Mouse (Mus musculus): Measurements from ENCODE around the gene Ntrk3. TPM values are rescaled to one million over a fixed set of nuclear protein-coding genes. Genes with fewer than 3 reads are reported as not detected.
A peak's percentile ranks its signal among the peaks of the same experiment; 100 is the strongest.

Gene Ntrk3
- polyA plus RNA-seq, 1 experiment from 2014 or later: 12.3 TPM

DNA sequence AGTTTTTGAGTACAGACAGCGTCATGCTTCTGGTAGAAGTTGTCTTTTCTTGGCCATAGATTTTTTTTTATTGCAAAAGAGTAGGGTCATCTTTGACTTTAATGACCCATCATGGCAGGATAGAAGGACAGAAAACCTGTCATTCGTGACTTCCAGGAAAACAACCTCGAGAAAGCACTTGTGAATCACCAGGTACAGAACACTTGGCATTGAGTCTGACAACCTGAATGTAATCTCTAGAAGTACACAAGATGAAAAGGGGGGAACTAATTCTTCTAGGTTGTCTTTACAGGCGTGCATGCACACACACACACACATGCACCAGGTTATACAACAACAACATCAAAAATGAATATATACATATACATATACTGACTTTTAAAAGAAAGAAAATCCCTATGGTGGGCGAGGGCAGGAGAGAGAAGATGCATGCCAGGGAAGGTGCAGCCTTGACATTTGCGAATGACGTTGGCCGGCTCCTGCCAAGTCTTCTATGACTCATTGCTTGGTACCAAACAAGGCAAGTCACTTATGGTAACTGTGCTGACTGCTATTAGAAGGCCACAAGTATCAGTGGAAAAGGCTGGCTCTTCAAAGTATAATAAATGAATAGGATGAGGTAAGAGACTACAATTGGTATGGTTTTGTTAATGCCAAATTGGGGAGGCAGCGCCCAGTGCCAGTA, 217.4 kb downstream of the Ntrk3 start:
- Histone ChIP-seq H3K27ac (ENCODE audit: low read depth, low read length) (no peak overlapping the region), H3K27me3 (ENCODE audit: control insufficient read depth, insufficient read depth, low read length) (no peaks in the 10 kb centered on the region), H3K36me3 (ENCODE audit: control insufficient read depth, insufficient read depth, low read length) (no peaks in the 10 kb centered on the region), H3K4me3 (ENCODE audit: low read depth, low read length) (no peak overlapping the region), H3K4me2 (ENCODE audit: low read depth) (no peak overlapping the region), H3K4me1 (ENCODE audit: control insufficient read depth, insufficient read depth, low read length) (no peaks in the 10 kb centered on the region), H3K9me3 (ENCODE audit: control insufficient read depth, low read length) (no peaks in the 10 kb centered on the region), H3K9ac (ENCODE audit: low read length) (no peak overlapping the region)
- ATAC-seq (ENCODE audit: insufficient read depth, low FRiP score, low TSS enrichment) (no peak), DNase-seq (ENCODE audit: low spot score) (no peak)
- WGBS: 90% methylated on average over 9 of the region's 9 CpGs

GRCm38 (mm10) chr7:78519689-78520088, 218.1 kb downstream of the Ntrk3 start:
- Histone ChIP-seq H3K4me1 (ENCODE audit: control insufficient read depth, insufficient read depth, low read length) (no peaks in the 10 kb centered on the region), H3K27ac (ENCODE audit: low read depth, low read length) (no peak overlapping the region), H3K4me2 (ENCODE audit: low read depth) (no peak overlapping the region), H3K9ac (ENCODE audit: low read length) (no peak overlapping the region), H3K9me3 (ENCODE audit: control insufficient read depth, low read length) (no peaks in the 10 kb centered on the region), H3K27me3 (ENCODE audit: control insufficient read depth, insufficient read depth, low read length) (no peaks in the 10 kb centered on the region), H3K36me3 (ENCODE audit: control insufficient read depth, insufficient read depth, low read length) (no peaks in the 10 kb centered on the region), H3K4me3 (ENCODE audit: low read depth, low read length) (no peak overlapping the region)
- 85% methylated on average over 3 of the region's 3 CpGs for WGBS
- DNase-seq (ENCODE audit: low spot score) (no peak), ATAC-seq (ENCODE audit: insufficient read depth, low FRiP score, low TSS enrichment) (no peak)

DNA sequence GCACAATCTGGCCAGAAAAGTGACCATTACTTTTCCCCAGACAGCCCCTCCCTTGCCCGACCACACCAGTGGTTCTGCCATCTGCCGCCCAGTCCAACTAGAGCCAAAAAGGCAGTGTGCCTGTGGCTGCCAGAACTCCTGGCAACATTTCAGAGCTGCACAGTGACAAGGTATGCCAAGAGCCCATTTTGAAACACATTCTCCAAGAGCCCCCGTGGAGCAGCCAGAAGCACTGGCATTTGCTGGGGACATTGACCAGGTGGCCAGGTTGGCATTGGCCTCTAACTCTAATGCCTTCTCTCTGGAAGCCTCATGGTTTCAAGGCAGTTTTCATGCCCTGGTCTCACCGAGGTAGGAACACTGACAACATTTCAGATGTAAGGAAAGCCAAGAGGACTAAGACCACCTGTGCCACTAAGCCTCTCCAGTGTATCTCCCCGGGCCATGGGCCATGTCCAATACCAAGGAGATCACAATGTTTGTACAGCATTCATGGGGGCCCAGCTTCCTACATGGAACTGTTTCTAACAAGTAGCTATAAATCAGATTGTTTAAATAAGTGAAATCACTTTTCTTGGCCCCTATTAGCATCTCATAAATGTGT, 218.9 kb downstream of the Ntrk3 start:
- Histone ChIP-seq H3K4me1 (ENCODE audit: control insufficient read depth, insufficient read depth, low read length) (no peaks in the 10 kb centered on the region), H3K27ac (ENCODE audit: low read depth, low read length) (no peak overlapping the region), H3K9me3 (ENCODE audit: control insufficient read depth, low read length) (no peaks in the 10 kb centered on the region), H3K9ac (ENCODE audit: low read length) (no peak overlapping the region), H3K36me3 (ENCODE audit: control insufficient read depth, insufficient read depth, low read length) (no peaks in the 10 kb centered on the region), H3K4me3 (ENCODE audit: low read depth, low read length) (no peak overlapping the region), H3K4me2 (ENCODE audit: low read depth) (no peak overlapping the region), H3K27me3 (ENCODE audit: control insufficient read depth, insufficient read depth, low read length) (no peaks in the 10 kb centered on the region)
- WGBS: 91% methylated on average over 5 of the region's 5 CpGs
- ATAC-seq (ENCODE audit: insufficient read depth, low FRiP score, low TSS enrichment): no peak
- DNase-seq (ENCODE audit: low spot score): no peak

- DNase-seq (ENCODE audit: low spot score): no peak
- H3K9me3 ChIP-seq (ENCODE audit: control insufficient read depth, low read length): no peaks in the 10 kb centered on the region
Observed at GRCm38 (mm10) chr7:78515042-78515609, 222.7 kb downstream of the Ntrk3 start.

GRCm38 (mm10) chr7:78507032-78507611, 230.7 kb downstream of the Ntrk3 start:
- H3K4me2 ChIP-seq (ENCODE audit: low read depth): no peak overlapping the region
- H3K9ac ChIP-seq (ENCODE audit: low read length): no peak overlapping the region
- no peaks in the 10 kb centered on the region for H3K9me3 ChIP-seq (ENCODE audit: control insufficient read depth, low read length)
- H3K27me3 ChIP-seq (ENCODE audit: control insufficient read depth, insufficient read depth, low read length): no peaks in the 10 kb centered on the region
- no peak overlapping the region for H3K4me3 ChIP-seq (ENCODE audit: low read depth, low read length)
- ATAC-seq (ENCODE audit: insufficient read depth, low FRiP score, low TSS enrichment) (no peak), DNase-seq (ENCODE audit: low spot score) (no peak)
- H3K27ac ChIP-seq (ENCODE audit: low read depth, low read length): no peak overlapping the region
- no peaks in the 10 kb centered on the region for H3K4me1 ChIP-seq (ENCODE audit: control insufficient read depth, insufficient read depth, low read length)
- no peaks in the 10 kb centered on the region for H3K36me3 ChIP-seq (ENCODE audit: control insufficient read depth, insufficient read depth, low read length)
- 82% methylated on average over 2 of the region's 2 CpGs for WGBS

More at GRCm38 (mm10) chr7:78515042-78515609, 222.7 kb downstream of the Ntrk3 start:
- H3K9ac ChIP-seq (ENCODE audit: low read length): no peak overlapping the region
- H3K4me3 ChIP-seq (ENCODE audit: low read depth, low read length): no peak overlapping the region
- H3K4me1 ChIP-seq (ENCODE audit: control insufficient read depth, insufficient read depth, low read length): no peaks in the 10 kb centered on the region
- no peaks in the 10 kb centered on the region for H3K36me3 ChIP-seq (ENCODE audit: control insufficient read depth, insufficient read depth, low read length)
- no peaks in the 10 kb centered on the region for H3K27me3 ChIP-seq (ENCODE audit: control insufficient read depth, insufficient read depth, low read length)
- WGBS: 65% methylated on average over 7 of the region's 7 CpGs
- no peak for ATAC-seq (ENCODE audit: insufficient read depth, low FRiP score, low TSS enrichment)
- H3K27ac ChIP-seq (ENCODE audit: low read depth, low read length): no peak overlapping the region
- H3K4me2 ChIP-seq (ENCODE audit: low read depth): no peak overlapping the region

DNA sequence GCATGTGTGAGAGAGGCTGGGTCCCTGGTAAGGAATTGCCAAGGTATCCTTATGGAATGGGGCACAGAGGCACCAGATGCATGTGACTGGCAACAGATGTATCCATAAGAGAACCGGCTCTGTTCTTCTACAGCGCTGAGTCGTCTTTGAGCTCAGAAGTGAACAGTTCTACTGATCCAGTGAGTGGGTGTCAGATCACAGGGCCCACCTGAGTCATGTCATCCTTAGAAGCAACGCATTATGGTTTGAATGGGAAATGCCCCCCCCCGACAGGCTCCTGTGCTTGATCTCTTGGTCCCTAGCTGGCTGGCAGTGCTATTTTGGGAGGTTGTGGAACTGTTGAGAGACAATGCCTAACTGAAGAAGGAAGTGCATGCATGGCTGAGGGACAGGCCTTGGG, 236.9 kb downstream of the Ntrk3 start:
- ATAC-seq (ENCODE audit: insufficient read depth, low FRiP score, low TSS enrichment) (no peak), DNase-seq (ENCODE audit: low spot score) (no peak)
- no peaks in the 10 kb centered on the region for H3K36me3 ChIP-seq (ENCODE audit: control insufficient read depth, insufficient read depth, low read length)
- 90% methylated on average over 5 of the region's 5 CpGs for WGBS
- H3K4me3 ChIP-seq (ENCODE audit: low read depth, low read length): no peak overlapping the region
- no peak overlapping the region for H3K4me2 ChIP-seq (ENCODE audit: low read depth)
- H3K27ac ChIP-seq (ENCODE audit: low read depth, low read length): no peak overlapping the region
- H3K27me3 ChIP-seq (ENCODE audit: control insufficient read depth, insufficient read depth, low read length): no peaks in the 10 kb centered on the region
- no peak overlapping the region for H3K9ac ChIP-seq (ENCODE audit: low read length)
- H3K4me1 ChIP-seq (ENCODE audit: control insufficient read depth, insufficient read depth, low read length): no peaks in the 10 kb centered on the region
- H3K9me3 ChIP-seq (ENCODE audit: control insufficient read depth, low read length): no peaks in the 10 kb centered on the region

DNA sequence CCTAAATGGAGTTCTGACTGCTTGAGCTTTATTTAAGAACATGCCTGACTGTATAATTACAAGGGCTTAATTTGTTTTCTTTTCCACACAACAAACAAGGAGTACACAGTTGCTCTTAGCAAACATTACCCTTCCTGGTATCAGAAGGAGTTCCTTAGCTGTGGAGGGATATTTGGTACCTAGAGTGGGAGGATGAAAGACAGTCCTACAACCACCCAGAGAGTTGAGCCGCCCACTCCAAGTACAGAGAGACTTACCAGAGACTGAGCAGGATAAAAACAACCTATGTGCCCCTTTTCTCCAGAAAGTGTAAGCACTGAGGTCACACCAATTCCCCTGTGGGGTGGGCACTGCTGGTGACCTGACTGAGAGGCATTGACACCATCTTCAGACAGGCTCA, 237.8 kb downstream of the Ntrk3 start:
- H3K9me3 ChIP-seq (ENCODE audit: control insufficient read depth, low read length): no peaks in the 10 kb centered on the region
- 85% methylated on average over 1 of the region's 1 CpGs for WGBS
- no peak overlapping the region for H3K4me2 ChIP-seq (ENCODE audit: low read depth)
- no peaks in the 10 kb centered on the region for H3K4me1 ChIP-seq (ENCODE audit: control insufficient read depth, insufficient read depth, low read length)
- ATAC-seq (ENCODE audit: insufficient read depth, low FRiP score, low TSS enrichment) (no peak), DNase-seq (ENCODE audit: low spot score) (no peak)
- H3K27me3 ChIP-seq (ENCODE audit: control insufficient read depth, insufficient read depth, low read length): no peaks in the 10 kb centered on the region
- H3K4me3 ChIP-seq (ENCODE audit: low read depth, low read length): no peak overlapping the region
- H3K27ac ChIP-seq (ENCODE audit: low read depth, low read length): no peak overlapping the region
- no peaks in the 10 kb centered on the region for H3K36me3 ChIP-seq (ENCODE audit: control insufficient read depth, insufficient read depth, low read length)
- no peak overlapping the region for H3K9ac ChIP-seq (ENCODE audit: low read length)

DNA sequence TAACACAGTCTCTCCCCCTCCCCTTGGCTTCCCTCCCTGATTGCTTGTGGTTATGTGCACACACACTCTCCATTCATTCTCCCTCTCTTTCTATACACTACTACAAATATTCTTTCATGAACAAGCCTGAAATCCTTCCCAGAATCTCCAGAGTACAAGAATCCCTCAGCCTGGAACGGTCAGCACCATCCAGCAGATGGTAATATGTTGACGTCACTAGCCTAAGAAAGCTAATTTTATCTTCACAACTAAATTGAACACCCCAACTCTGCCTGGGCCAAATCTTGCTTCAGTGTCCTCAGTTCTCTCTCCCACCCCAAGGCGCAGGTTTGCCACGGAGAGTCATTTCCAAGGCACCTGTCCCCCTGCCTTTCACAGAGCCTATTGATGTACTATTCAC, 239.5 kb downstream of the Ntrk3 start:
- Histone ChIP-seq H3K27ac (ENCODE audit: low read depth, low read length) (no peak overlapping the region), H3K4me3 (ENCODE audit: low read depth, low read length) (no peak overlapping the region), H3K27me3 (ENCODE audit: control insufficient read depth, insufficient read depth, low read length) (no peaks in the 10 kb centered on the region), H3K9me3 (ENCODE audit: control insufficient read depth, low read length) (no peaks in the 10 kb centered on the region), H3K36me3 (ENCODE audit: control insufficient read depth, insufficient read depth, low read length) (no peaks in the 10 kb centered on the region), H3K4me1 (ENCODE audit: control insufficient read depth, insufficient read depth, low read length) (no peaks in the 10 kb centered on the region), H3K9ac (ENCODE audit: low read length) (no peak overlapping the region), H3K4me2 (ENCODE audit: low read depth) (no peak overlapping the region)
- 89% methylated on average over 4 of the region's 4 CpGs for WGBS
- DNase-seq (ENCODE audit: low spot score) (no peak), ATAC-seq (ENCODE audit: insufficient read depth, low FRiP score, low TSS enrichment) (no peak)

DNA sequence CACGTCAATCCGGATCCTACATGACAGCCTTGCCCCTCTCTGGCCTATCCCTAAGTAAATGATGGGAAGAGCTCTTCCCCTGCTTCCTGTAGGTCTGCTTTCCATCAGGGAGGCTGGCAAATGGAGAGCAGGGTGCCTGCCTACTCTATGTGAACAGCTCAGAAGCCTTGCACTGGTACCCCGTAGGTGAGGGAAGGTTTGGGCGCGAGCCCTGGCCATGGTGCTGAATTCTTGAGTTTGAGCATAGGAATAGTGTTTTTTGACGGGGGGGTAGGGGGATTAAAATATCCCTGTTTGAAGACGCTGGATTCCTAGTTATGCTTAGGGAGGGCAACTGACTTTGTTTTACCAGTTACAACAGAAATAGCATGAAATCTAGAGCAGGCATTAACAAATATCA, 240.0 kb downstream of the Ntrk3 start:
- Histone ChIP-seq H3K4me1 (ENCODE audit: control insufficient read depth, insufficient read depth, low read length) (no peaks in the 10 kb centered on the region), H3K36me3 (ENCODE audit: control insufficient read depth, insufficient read depth, low read length) (no peaks in the 10 kb centered on the region), H3K9me3 (ENCODE audit: control insufficient read depth, low read length) (no peaks in the 10 kb centered on the region), H3K9ac (ENCODE audit: low read length) (no peak overlapping the region), H3K4me3 (ENCODE audit: low read depth, low read length) (no peak overlapping the region), H3K4me2 (ENCODE audit: low read depth) (no peak overlapping the region), H3K27ac (ENCODE audit: low read depth, low read length) (no peak overlapping the region), H3K27me3 (ENCODE audit: control insufficient read depth, insufficient read depth, low read length) (no peaks in the 10 kb centered on the region)
- no peak for ATAC-seq (ENCODE audit: insufficient read depth, low FRiP score, low TSS enrichment)
- WGBS: 52% methylated on average over 7 of the region's 7 CpGs
- DNase-seq (ENCODE audit: low spot score): peak; percentile 46

Data from neural tube, embryonic 11.5 days (tissue).